Mouse (Mus musculus) heart, adult 11 months (tissue): ENCODE measurements at regions not wholly inside any gene's neighbourhood (a gene's known extent, or its start where the extent isn't known, plus 50 kb on each side); places are given as distances from the start of the nearest gene placed in this dataset.

Experiments used
- DNase-seq: peaks from one replicate; pipeline ENCODE4 v3.0.0; 2022

GRCm38 (mm10) chr13:107904051-107904740, 140.1 kb upstream of the Smim15 start:
- DNase-seq = peak; percentile 92

- DNase-seq = peak; percentile 92
Observed at GRCm38 (mm10) chr13:107903150-107903959, 140.9 kb upstream of the Smim15 start.

GRCm38 (mm10) chr13:107902800-107903149, 141.5 kb upstream of the Smim15 start:
- no peak for DNase-seq

GRCm38 (mm10) chr13:107899600-107900229, 144.5 kb upstream of the Smim15 start:
- DNase-seq = peak; percentile 98

- peak; percentile 42 for DNase-seq
Observed at GRCm38 (mm10) chr13:107897646-107898045, 146.6 kb upstream of the Smim15 start.

GRCm38 (mm10) chr13:107897184-107897583, 147.1 kb upstream of the Smim15 start:
- DNase-seq = peak; percentile 13

- DNase-seq = peak; percentile 91
Observed at GRCm38 (mm10) chr13:107893581-107894183, 150.6 kb upstream of the Smim15 start.

- DNase-seq = peak; percentile 62
Observed at GRCm38 (mm10) chr13:107893081-107893480, 151.2 kb upstream of the Smim15 start.

- DNase-seq = peak; percentile 81
Observed at GRCm38 (mm10) chr13:107891946-107892345, 152.3 kb upstream of the Smim15 start.

GRCm38 (mm10) chr13:107890866-107891821, 153.1 kb upstream of the Smim15 start:
- DNase-seq = peak; percentile 98

GRCm38 (mm10) chr13:107889985-107890865, 154.0 kb upstream of the Smim15 start:
- peak; percentile 100 for DNase-seq

- no peak for DNase-seq
Observed at GRCm38 (mm10) chr13:107889588-107889984, 154.7 kb upstream of the Smim15 start.

GRCm38 (mm10) chr13:107888571-107889451, 155.4 kb upstream of the Smim15 start:
- peak; percentile 98 for DNase-seq

- peak; percentile 82 for DNase-seq
Observed at GRCm38 (mm10) chr13:107888231-107888555, 156.1 kb upstream of the Smim15 start.

GRCm38 (mm10) chr13:107887366-107888230, 156.6 kb upstream of the Smim15 start:
- peak; percentile 49 for DNase-seq

- peak; percentile 67 for DNase-seq
Observed at GRCm38 (mm10) chr13:107884836-107885235, 159.4 kb upstream of the Smim15 start.

- peak; percentile 58 for DNase-seq
Observed at GRCm38 (mm10) chr13:107882337-107882736, 161.9 kb upstream of the Smim15 start.

- DNase-seq = peak; percentile 66
Observed at GRCm38 (mm10) chr13:107880551-107880950, 163.7 kb upstream of the Smim15 start.

GRCm38 (mm10) chr13:107879535-107879934, 164.7 kb upstream of the Smim15 start:
- peak; percentile 95 for DNase-seq
